Mouse (Mus musculus) limb, embryonic 10.5 days (tissue): ENCODE data around the gene Myo5c. TPM values are rescaled to one million over a fixed set of nuclear protein-coding genes. Genes with fewer than 3 reads are reported as not detected.
"Not testable (repeated sequence)": the region's sequence is repeated elsewhere in the genome, so short reads cannot be mapped to it uniquely, and the experiment has no call there.

Experiments
- DNase-seq: peaks from one replicate; pipeline ENCODE4 v3.0.0-alpha.2; 2017; ENCODE audit warnings: low spot score
- H3K27ac ChIP-seq: fragments of 300-500 bp; sonication (generic); 2 replicates; pipeline ENCODE4 v1.5.1; 2016; ENCODE audit warnings: mild to moderate bottlenecking
- H3K27me3 ChIP-seq: fragments of 300-500 bp; sonication (generic); 2 replicates; pipeline ENCODE4 v1.6.1; 2016; ENCODE audit warnings: low read depth, mild to moderate bottlenecking; ENCODE audit not compliant: poor library complexity, severe bottlenecking
- H3K36me3 ChIP-seq: fragments of 300-500 bp; sonication (generic); 2 replicates; pipeline ENCODE4 v1.6.1; 2016; ENCODE audit warnings: mild to moderate bottlenecking, moderate library complexity
- H3K4me1 ChIP-seq: fragments of 300-500 bp; sonication (generic); 2 replicates; pipeline ENCODE4 v1.6.1; 2016
- H3K4me3 ChIP-seq: fragments of 300-500 bp; sonication (generic); 2 replicates; pipeline ENCODE4 v1.5.1; 2016; ENCODE audit warnings: mild to moderate bottlenecking, moderate library complexity
- H3K9me3 ChIP-seq: fragments of 300-500 bp; sonication (generic); replicated peaks from 2 replicates; pipeline ENCODE4 v1.6.1; 2016; ENCODE audit warnings: mild to moderate bottlenecking
- WGBS: fragments of 180-500 bp; shearing (Covaris S2); methylation state at CpG from one replicate; pipeline ENCODE4 v1.1.7; 2016; 5-methylcytosine and 5-hydroxymethylcytosine counted together
- polyA plus RNA-seq: library from polyadenylated mRNA; unstranded; fragments of >200 nt; fragmentation: Nextera tagmentation; extraction: Ambion mirVana; gene quantifications from 2 replicates; pipeline ENCODE4 v1.2.1, GENCODE M21; 2016

Gene Myo5c
- polyA plus RNA-seq, 1 experiment from 2014 or later, result 0.41 TPM

GRCm38 (mm10) chr9:75248874-75249273, 17.1 kb downstream of the Myo5c start:
- peaks cover 7% of the 10 kb centered on the region; the same call in 1 of the 2 replicates for H3K4me1 ChIP-seq

GRCm38 (mm10) chr9:75253158-75253557, 21.3 kb downstream of the Myo5c start:
- 78% methylated on average over 6 of the region's 6 CpGs for WGBS
- not testable (repeated sequence) for DNase-seq, H3K4me3 ChIP-seq

More at GRCm38 (mm10) chr9:75248874-75249273, 17.1 kb downstream of the Myo5c start:
- no peaks in the 10 kb centered on the region for H3K27me3 ChIP-seq
- no peak for DNase-seq
- H3K4me3 ChIP-seq, result no peak overlapping the region
- H3K9me3 ChIP-seq, result no peaks in the 10 kb centered on the region
- H3K36me3 ChIP-seq, result no peaks in the 10 kb centered on the region
- no peak overlapping the region for H3K27ac ChIP-seq

GRCm38 (mm10) chr9:75253766-75254165, 21.9 kb downstream of the Myo5c start:
- no peaks in the 10 kb centered on the region for H3K9me3 ChIP-seq
- no peak for DNase-seq
- H3K27ac ChIP-seq, result peak overlapping the region; percentile 25; the same call in 1 of the 2 replicates
- WGBS, result 44% methylated on average over 3 of the region's 3 CpGs
- no peak overlapping the region for H3K4me3 ChIP-seq
- no peaks in the 10 kb centered on the region for H3K27me3 ChIP-seq
- no peaks in the 10 kb centered on the region for H3K36me3 ChIP-seq
- peaks cover 15% of the 10 kb centered on the region for H3K4me1 ChIP-seq

More at GRCm38 (mm10) chr9:75253158-75253557, 21.3 kb downstream of the Myo5c start:
- H3K9me3 ChIP-seq, H3K27me3 ChIP-seq, H3K27ac ChIP-seq, H3K36me3 ChIP-seq: not testable (repeated sequence)
- H3K4me1 ChIP-seq, result peaks cover 15% of the 10 kb centered on the region

GRCm38 (mm10) chr9:75254196-75254955, 22.6 kb downstream of the Myo5c start:
- H3K4me3 ChIP-seq, result no peak overlapping the region
- WGBS, result 72% methylated on average over 13 of the region's 13 CpGs
- no peaks in the 10 kb centered on the region for H3K27me3 ChIP-seq
- peaks cover 15% of the 10 kb centered on the region for H3K4me1 ChIP-seq
- no peaks in the 10 kb centered on the region for H3K9me3 ChIP-seq
- no peak for DNase-seq
- no peaks in the 10 kb centered on the region for H3K36me3 ChIP-seq
- H3K27ac ChIP-seq, result peak overlapping the region; percentile 25; the same call in 1 of the 2 replicates

GRCm38 (mm10) chr9:75255820-75256545, 24.2 kb downstream of the Myo5c start:
- H3K27ac ChIP-seq, result no peak overlapping the region
- 88% methylated on average over 14 of the region's 14 CpGs for WGBS

GRCm38 (mm10) chr9:75258792-75259191, 27.0 kb downstream of the Myo5c start:
- 71% methylated on average over 4 of the region's 4 CpGs for WGBS
- Histone ChIP-seq H3K4me1 (peaks cover 36% of the 10 kb centered on the region), H3K9me3 (no peaks in the 10 kb centered on the region), H3K27ac (no peak overlapping the region), H3K4me3 (no peak overlapping the region), H3K36me3 (no peaks in the 10 kb centered on the region), H3K27me3 (no peaks in the 10 kb centered on the region)
- DNase-seq, result no peak

More at GRCm38 (mm10) chr9:75255820-75256545, 24.2 kb downstream of the Myo5c start:
- DNase-seq, result no peak
- no peak overlapping the region for H3K4me3 ChIP-seq
- peaks cover 19% of the 10 kb centered on the region for H3K4me1 ChIP-seq
- H3K9me3 ChIP-seq, result no peaks in the 10 kb centered on the region
- H3K36me3 ChIP-seq, result no peaks in the 10 kb centered on the region
- H3K27me3 ChIP-seq, result no peaks in the 10 kb centered on the region

- DNase-seq, result no peak
- 87% methylated on average over 4 of the region's 4 CpGs for WGBS
- H3K4me3 ChIP-seq, result no peak overlapping the region
- H3K36me3 ChIP-seq, result no peaks in the 10 kb centered on the region
- H3K4me1 ChIP-seq, result peaks cover 35% of the 10 kb centered on the region
- H3K27me3 ChIP-seq, result no peaks in the 10 kb centered on the region
- no peaks in the 10 kb centered on the region for H3K9me3 ChIP-seq
- no peak overlapping the region for H3K27ac ChIP-seq
Observed at GRCm38 (mm10) chr9:75259656-75260055, 27.8 kb downstream of the Myo5c start.

- DNase-seq, result no peak
- H3K36me3 ChIP-seq, result no peaks in the 10 kb centered on the region
- H3K9me3 ChIP-seq, result no peaks in the 10 kb centered on the region
- H3K27me3 ChIP-seq, result no peaks in the 10 kb centered on the region
- H3K4me1 ChIP-seq, result peaks cover 29% of the 10 kb centered on the region
- WGBS, result 33% methylated on average over 8 of the region's 8 CpGs
- H3K27ac ChIP-seq, result peak overlapping the region; percentile 71
- no peak overlapping the region for H3K4me3 ChIP-seq
Observed at GRCm38 (mm10) chr9:75261332-75261872, 29.6 kb downstream of the Myo5c start.

GRCm38 (mm10) chr9:75262235-75262826, 30.5 kb downstream of the Myo5c start:
- Histone ChIP-seq H3K4me3 (no peak overlapping the region), H3K4me1 (peaks cover 29% of the 10 kb centered on the region), H3K9me3 (no peaks in the 10 kb centered on the region), H3K27ac (no peak overlapping the region), H3K27me3 (no peaks in the 10 kb centered on the region), H3K36me3 (no peaks in the 10 kb centered on the region)
- 87% methylated on average over 8 of the region's 8 CpGs for WGBS
- DNase-seq, result no peak

GRCm38 (mm10) chr9:75264008-75264718, 32.3 kb downstream of the Myo5c start:
- DNase-seq, result no peak
- Histone ChIP-seq H3K36me3 (no peaks in the 10 kb centered on the region), H3K27me3 (no peaks in the 10 kb centered on the region), H3K4me3 (no peak overlapping the region), H3K27ac (no peak overlapping the region), H3K9me3 (no peaks in the 10 kb centered on the region), H3K4me1 (peaks cover 29% of the 10 kb centered on the region)
- 45% methylated on average over 3 of the region's 3 CpGs for WGBS

GRCm38 (mm10) chr9:75267147-75267546, 35.3 kb downstream of the Myo5c start:
- H3K27ac ChIP-seq, result no peak overlapping the region
- DNase-seq, result no peak
- H3K4me3 ChIP-seq, result no peak overlapping the region
- H3K36me3 ChIP-seq, result no peaks in the 10 kb centered on the region
- H3K9me3 ChIP-seq, result no peaks in the 10 kb centered on the region
- WGBS, result 87% methylated on average over 6 of the region's 6 CpGs
- H3K27me3 ChIP-seq, result no peaks in the 10 kb centered on the region
- peaks cover 13% of the 10 kb centered on the region; the same call in 1 of the 2 replicates for H3K4me1 ChIP-seq

- Histone ChIP-seq H3K4me1 (no peaks in the 10 kb centered on the region), H3K4me3 (no peak overlapping the region), H3K27ac (no peak overlapping the region), H3K9me3 (no peaks in the 10 kb centered on the region), H3K27me3 (no peaks in the 10 kb centered on the region), H3K36me3 (no peaks in the 10 kb centered on the region)
- DNase-seq, result no peak
- 82% methylated on average over 6 of the region's 6 CpGs for WGBS
Observed at GRCm38 (mm10) chr9:75270382-75270781, 38.6 kb downstream of the Myo5c start.
